Mouse (Mus musculus): ENCODE measurements around the gene Clmn. TPM values are rescaled to one million over a fixed set of nuclear protein-coding genes. Genes with fewer than 3 reads are reported as not detected.

The Clmn gene
- not detected in 2 replicates for polyA plus RNA-seq (2012; ENCODE audit: insufficient read depth, insufficient read length, low replicate concordance, missing spikeins)

GRCm38 (mm10) chr12:104864439-104865165 is at the start of gene Clmn:
Clmn (minus strand) TSS chr12:104865076.
- 6% methylated on average over 70 of the region's 80 CpGs for WGBS
- peak within 1 kb of the TSS; percentile 74 for H3K4me3 ChIP-seq (ENCODE audit: insufficient read depth, low read depth, low read length)
- peak within 1 kb of the TSS; percentile 31; the same call in 1 of the 2 replicates for H3K27ac ChIP-seq (ENCODE audit: insufficient read depth, low read depth, low read length)
- H3K4me1 ChIP-seq (ENCODE audit: control insufficient read depth, insufficient read depth, low read length), result peaks cover 11% of the 10 kb centered on the region
- TF ChIP-seq CTCF (IDR thresholded peaks at IDR 0.05; ENCODE audit: insufficient read depth, low read depth, low read length) (no peak), POLR2A (IDR thresholded peaks at IDR 0.05; ENCODE audit: insufficient read depth, low read depth, low read length) (no peak)

- no peak overlapping the region for H3K4me3 ChIP-seq (ENCODE audit: insufficient read depth, low read depth, low read length)
- H3K4me1 ChIP-seq (ENCODE audit: control insufficient read depth, insufficient read depth, low read length), result peaks cover 19% of the 10 kb centered on the region
- TF ChIP-seq POLR2A (IDR thresholded peaks at IDR 0.05; ENCODE audit: insufficient read depth, low read depth, low read length), result no peak
- TF ChIP-seq CTCF (IDR thresholded peaks at IDR 0.05; ENCODE audit: insufficient read depth, low read depth, low read length), result no peak
- WGBS, result 52% methylated on average over 3 of the region's 3 CpGs
- no peak overlapping the region for H3K27ac ChIP-seq (ENCODE audit: insufficient read depth, low read depth, low read length)
Measured at GRCm38 (mm10) chr12:104912990-104913389, 48.1 kb upstream of the Clmn start.

- peak overlapping the region; percentile 12 for H3K27ac ChIP-seq (ENCODE audit: insufficient read depth, low read depth, low read length)
- no peak overlapping the region for H3K4me3 ChIP-seq (ENCODE audit: insufficient read depth, low read depth, low read length)
- WGBS, result 37% methylated on average over 10 of the region's 10 CpGs
- H3K4me1 ChIP-seq (ENCODE audit: control insufficient read depth, insufficient read depth, low read length), result peaks cover 20% of the 10 kb centered on the region
- TF ChIP-seq CTCF (IDR thresholded peaks at IDR 0.05; ENCODE audit: insufficient read depth, low read depth, low read length), result no peak
- no peak for TF ChIP-seq POLR2A (IDR thresholded peaks at IDR 0.05; ENCODE audit: insufficient read depth, low read depth, low read length)
Measured at GRCm38 (mm10) chr12:104912281-104912933, 47.5 kb upstream of the Clmn start.

- H3K4me3 ChIP-seq (ENCODE audit: insufficient read depth, low read depth, low read length), result no peak overlapping the region
- 93% methylated on average over 4 of the region's 4 CpGs for WGBS
- no peak overlapping the region for H3K27ac ChIP-seq (ENCODE audit: insufficient read depth, low read depth, low read length)
- H3K4me1 ChIP-seq (ENCODE audit: control insufficient read depth, insufficient read depth, low read length), result peaks cover 20% of the 10 kb centered on the region
- TF ChIP-seq CTCF (IDR thresholded peaks at IDR 0.05; ENCODE audit: insufficient read depth, low read depth, low read length), result no peak
- TF ChIP-seq POLR2A (IDR thresholded peaks at IDR 0.05; ENCODE audit: insufficient read depth, low read depth, low read length), result no peak
Measured at GRCm38 (mm10) chr12:104909750-104910149, 44.9 kb upstream of the Clmn start.

GRCm38 (mm10) chr12:104908986-104909385 is 44.1 kb upstream of the Clmn start:
- WGBS, result 74% methylated on average over 5 of the region's 5 CpGs
- Histone ChIP-seq H3K4me1 (ENCODE audit: control insufficient read depth, insufficient read depth, low read length) (peaks cover 20% of the 10 kb centered on the region), H3K4me3 (ENCODE audit: insufficient read depth, low read depth, low read length) (no peak overlapping the region), H3K27ac (ENCODE audit: insufficient read depth, low read depth, low read length) (no peak overlapping the region)
- TF ChIP-seq POLR2A (IDR thresholded peaks at IDR 0.05; ENCODE audit: insufficient read depth, low read depth, low read length), result no peak
- TF ChIP-seq CTCF (IDR thresholded peaks at IDR 0.05; ENCODE audit: insufficient read depth, low read depth, low read length), result no peak

- no peak overlapping the region for H3K27ac ChIP-seq (ENCODE audit: insufficient read depth, low read depth, low read length)
- H3K4me1 ChIP-seq (ENCODE audit: control insufficient read depth, insufficient read depth, low read length), result peaks cover 20% of the 10 kb centered on the region
- TF ChIP-seq POLR2A (IDR thresholded peaks at IDR 0.05; ENCODE audit: insufficient read depth, low read depth, low read length) (no peak), CTCF (IDR thresholded peaks at IDR 0.05; ENCODE audit: insufficient read depth, low read depth, low read length) (no peak)
- no peak overlapping the region for H3K4me3 ChIP-seq (ENCODE audit: insufficient read depth, low read depth, low read length)
- WGBS, result 57% methylated on average over 15 of the region's 15 CpGs
Measured at GRCm38 (mm10) chr12:104908024-104908781, 43.3 kb upstream of the Clmn start.

- H3K4me3 ChIP-seq (ENCODE audit: insufficient read depth, low read depth, low read length), result no peak overlapping the region
- peaks cover 12% of the 10 kb centered on the region; the same call in 1 of the 2 replicates for H3K4me1 ChIP-seq (ENCODE audit: control insufficient read depth, insufficient read depth, low read length)
- WGBS, result 93% methylated on average over 2 of the region's 2 CpGs
- H3K27ac ChIP-seq (ENCODE audit: insufficient read depth, low read depth, low read length), result no peak overlapping the region
- TF ChIP-seq POLR2A (IDR thresholded peaks at IDR 0.05; ENCODE audit: insufficient read depth, low read depth, low read length), result no peak
- no peak for TF ChIP-seq CTCF (IDR thresholded peaks at IDR 0.05; ENCODE audit: insufficient read depth, low read depth, low read length)
Measured at GRCm38 (mm10) chr12:104907133-104907532, 42.3 kb upstream of the Clmn start.

GRCm38 (mm10) chr12:104904138-104904537 is 39.3 kb upstream of the Clmn start:
- 73% methylated on average over 5 of the region's 5 CpGs for WGBS
- TF ChIP-seq CTCF (IDR thresholded peaks at IDR 0.05; ENCODE audit: insufficient read depth, low read depth, low read length), result no peak
- no peak for TF ChIP-seq POLR2A (IDR thresholded peaks at IDR 0.05; ENCODE audit: insufficient read depth, low read depth, low read length)
- H3K4me1 ChIP-seq (ENCODE audit: control insufficient read depth, insufficient read depth, low read length), result 0 out of 2 replicates have a peak, but pooled peaks cover 10% of the 10 kb centered on the region

More at GRCm38 (mm10) chr12:104904138-104904537, 39.3 kb upstream of the Clmn start:
- Histone ChIP-seq H3K27ac (ENCODE audit: insufficient read depth, low read depth, low read length) (no peak overlapping the region), H3K4me3 (ENCODE audit: insufficient read depth, low read depth, low read length) (no peak overlapping the region)

All from olfactory bulb, adult 2 months (tissue).